Mouse (Mus musculus) CH12.LX (cell line): Measurements from ENCODE around the gene Olfr458.

Source experiments
- CTCF ChIP-seq, 2 experiments: IDR thresholded peaks in 1 of 2; conservative IDR thresholded peaks in 1 of 2; 2 replicates each; pipeline ENCODE4 v1.5.1; 2011 to 2012; ENCODE audit warnings: low read depth in 2 of 2, low read length in 2 of 2, improper control_type of control experiment in 1 of 2, inconsistent platforms in 1 of 2, mild to moderate bottlenecking in 1 of 2, moderate library complexity in 1 of 2
- EP300 ChIP-seq: IDR thresholded peaks from 2 replicates; pipeline ENCODE4 v1.6.1; 2011; ENCODE audit warnings: low read length, improper control_type of control experiment
- MEF2A ChIP-seq: IDR thresholded peaks from 2 replicates; pipeline ENCODE4 v1.6.1; 2014; ENCODE audit warnings: low read depth, mild to moderate bottlenecking, inconsistent platforms, low read length, improper control_type of control experiment, borderline replicate concordance
- MYC ChIP-seq: IDR thresholded peaks from 2 replicates; pipeline ENCODE4 v1.6.1; 2011; ENCODE audit warnings: low read depth, mild to moderate bottlenecking, improper control_type of control experiment, low read length
- POLR2A ChIP-seq: IDR thresholded peaks from 2 replicates; pipeline ENCODE4 v1.6.1; 2011; ENCODE audit warnings: low read depth, mild to moderate bottlenecking, improper control_type of control experiment, low read length
- RAD21 ChIP-seq: IDR thresholded peaks from 2 replicates; pipeline ENCODE4 v1.6.1; 2011; ENCODE audit warnings: low read depth, mild to moderate bottlenecking, low read length, improper control_type of control experiment, moderate library complexity

DNA sequence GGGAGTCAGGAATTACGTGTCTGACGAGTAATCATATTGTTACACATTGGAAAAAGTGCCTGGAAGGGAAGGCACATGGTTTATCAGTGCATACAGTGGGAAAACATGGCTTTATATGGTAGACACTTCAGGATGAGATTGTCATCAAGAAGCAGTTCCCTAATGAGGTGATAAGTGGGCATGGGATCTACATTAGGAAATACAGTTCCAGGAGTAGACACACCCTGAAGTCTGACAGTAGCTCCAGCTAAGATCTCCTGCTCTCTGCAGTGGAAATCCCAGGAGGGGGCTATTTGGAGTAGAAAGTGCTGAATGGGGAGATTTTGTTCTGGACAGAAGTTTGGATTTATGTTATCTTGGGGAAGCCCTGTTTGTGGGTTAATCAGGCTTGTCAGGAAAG lies 23.6 kb downstream of the Olfr458 start:
- TF ChIP-seq MEF2A (no peak), CTCF (conservative IDR thresholded peaks at IDR 0.05 in 1 of 2, IDR thresholded peaks at IDR 0.05 in 1 of 2; ENCODE audit: low read depth in 2 of 2, low read length in 2 of 2) (no peak), EP300 (no peak), MYC (no peak), POLR2A (no peak), RAD21 (no peak)
